Mouse (Mus musculus): ENCODE measurements at regions not wholly inside any gene's neighbourhood (a gene's known extent, or its start where the extent isn't known, plus 50 kb on each side); places are given as distances from the start of the nearest gene placed in this dataset.

DNA sequence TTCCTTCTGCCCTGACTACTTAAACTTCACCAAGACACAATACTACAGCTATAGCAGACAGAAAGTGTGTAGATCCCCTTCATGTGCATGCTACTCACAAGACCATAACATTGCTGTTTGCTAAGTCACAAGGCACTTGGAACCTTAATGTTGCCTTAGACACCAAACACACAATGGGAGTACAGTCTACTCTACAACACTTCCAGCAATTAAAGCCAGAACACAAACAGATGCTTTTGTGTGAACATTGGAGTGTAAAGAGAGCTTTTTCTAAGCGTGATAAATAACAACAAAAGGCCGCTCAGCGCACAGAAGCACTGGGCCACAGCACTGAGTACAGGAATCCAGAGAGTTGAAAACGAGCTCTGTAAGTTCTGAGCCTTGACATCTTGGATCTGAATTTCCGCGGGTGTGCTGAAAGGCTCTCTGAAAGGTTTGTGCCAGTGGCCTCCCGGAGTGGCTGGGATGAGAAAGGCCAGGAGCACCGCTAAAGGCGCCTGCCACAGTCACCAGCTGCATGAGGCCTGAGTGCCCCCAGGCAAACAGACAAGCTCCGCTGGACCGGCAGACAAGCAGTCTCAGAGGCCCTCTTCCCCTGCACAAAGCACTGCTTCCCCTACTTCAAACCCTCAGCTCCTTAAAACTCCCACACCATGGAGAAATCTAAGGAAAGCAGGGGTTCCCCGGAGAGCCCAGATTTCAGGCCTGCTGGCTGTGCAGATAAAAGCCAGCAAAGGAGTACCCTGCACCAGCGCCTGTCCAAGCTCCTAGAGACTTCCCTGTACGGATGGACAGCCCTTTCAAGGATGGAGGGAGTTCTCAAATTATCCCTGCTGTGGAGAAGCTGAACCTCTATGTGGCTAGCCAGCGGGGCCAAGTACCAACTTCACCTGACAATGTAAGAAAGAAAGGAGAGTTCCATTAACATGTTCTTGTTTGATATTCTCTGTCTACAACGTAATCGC lies 568.3 kb downstream of the 1700064H15Rik start:
- H3K36me3 ChIP-seq (ENCODE audit: control insufficient read depth, insufficient read depth, low read length) = no peaks in the 10 kb centered on the region
- H3K4me3 ChIP-seq (ENCODE audit: low read depth, low read length) = no peak overlapping the region
- ATAC-seq (ENCODE audit: insufficient number of reproducible peaks, insufficient read depth, low FRiP score, low read depth) = 0 out of 2 replicates have a peak, but pooled peaks have one; percentile 14
- no peaks in the 10 kb centered on the region for H3K27me3 ChIP-seq (ENCODE audit: control insufficient read depth, insufficient read depth, low read length)
- H3K4me1 ChIP-seq (ENCODE audit: control insufficient read depth, insufficient read depth, low read length) = no peaks in the 10 kb centered on the region
- H3K27ac ChIP-seq (ENCODE audit: low read length) = no peak overlapping the region
- H3K9me3 ChIP-seq (ENCODE audit: control insufficient read depth, low read depth, low read length) = no peaks in the 10 kb centered on the region
- H3K4me2 ChIP-seq (replicated peaks; ENCODE audit: low read depth, low read length) = no peak overlapping the region
- H3K9ac ChIP-seq (replicated peaks; ENCODE audit: low read depth, low read length) = no peak overlapping the region
- 45% methylated on average over 15 of the region's 17 CpGs for WGBS

GRCm38 (mm10) chr3:19061488-19062248 lies 566.8 kb downstream of the 1700064H15Rik start:
- no peaks in the 10 kb centered on the region for H3K36me3 ChIP-seq (ENCODE audit: control insufficient read depth, insufficient read depth, low read length)
- H3K9ac ChIP-seq (replicated peaks; ENCODE audit: low read depth, low read length) = no peak overlapping the region
- no peak overlapping the region for H3K27ac ChIP-seq (ENCODE audit: low read length)
- ATAC-seq (ENCODE audit: insufficient number of reproducible peaks, insufficient read depth, low FRiP score, low read depth) = peak; percentile 28; the same call in 1 of the 2 replicates
- H3K4me3 ChIP-seq (ENCODE audit: low read depth, low read length) = no peak overlapping the region
- WGBS = 52% methylated on average over 11 of the region's 14 CpGs
- H3K9me3 ChIP-seq (ENCODE audit: control insufficient read depth, low read depth, low read length) = no peaks in the 10 kb centered on the region
- H3K4me1 ChIP-seq (ENCODE audit: control insufficient read depth, insufficient read depth, low read length) = no peaks in the 10 kb centered on the region
- no peaks in the 10 kb centered on the region for H3K27me3 ChIP-seq (ENCODE audit: control insufficient read depth, insufficient read depth, low read length)
- no peak overlapping the region for H3K4me2 ChIP-seq (replicated peaks; ENCODE audit: low read depth, low read length)

- H3K27me3 ChIP-seq (ENCODE audit: control insufficient read depth, insufficient read depth, low read length) = no peaks in the 10 kb centered on the region
- no peak overlapping the region for H3K27ac ChIP-seq (ENCODE audit: low read length)
- no peak overlapping the region for H3K9ac ChIP-seq (replicated peaks; ENCODE audit: low read depth, low read length)
- no peaks in the 10 kb centered on the region for H3K4me1 ChIP-seq (ENCODE audit: control insufficient read depth, insufficient read depth, low read length)
- no peak overlapping the region for H3K4me2 ChIP-seq (replicated peaks; ENCODE audit: low read depth, low read length)
- H3K9me3 ChIP-seq (ENCODE audit: control insufficient read depth, low read depth, low read length) = no peaks in the 10 kb centered on the region
- WGBS = 40% methylated on average over 6 of the region's 6 CpGs
- ATAC-seq (ENCODE audit: insufficient number of reproducible peaks, insufficient read depth, low FRiP score, low read depth) = no peak; the same call in 1 of the 2 replicates
- H3K4me3 ChIP-seq (ENCODE audit: low read depth, low read length) = no peak overlapping the region
- no peaks in the 10 kb centered on the region for H3K36me3 ChIP-seq (ENCODE audit: control insufficient read depth, insufficient read depth, low read length)
Observed at GRCm38 (mm10) chr3:19062249-19062859, 566.1 kb downstream of the 1700064H15Rik start.

- H3K4me2 ChIP-seq (replicated peaks; ENCODE audit: low read depth, low read length) = no peak overlapping the region
- no peaks in the 10 kb centered on the region for H3K9me3 ChIP-seq (ENCODE audit: control insufficient read depth, low read depth, low read length)
- H3K4me1 ChIP-seq (ENCODE audit: control insufficient read depth, insufficient read depth, low read length) = no peaks in the 10 kb centered on the region
- H3K27me3 ChIP-seq (ENCODE audit: control insufficient read depth, insufficient read depth, low read length) = no peaks in the 10 kb centered on the region
- no peak for ATAC-seq (ENCODE audit: insufficient number of reproducible peaks, insufficient read depth, low FRiP score, low read depth)
- no peak overlapping the region for H3K9ac ChIP-seq (replicated peaks; ENCODE audit: low read depth, low read length)
- H3K27ac ChIP-seq (ENCODE audit: low read length) = no peak overlapping the region
- 63% methylated on average over 3 of the region's 3 CpGs for WGBS
- no peaks in the 10 kb centered on the region for H3K36me3 ChIP-seq (ENCODE audit: control insufficient read depth, insufficient read depth, low read length)
- H3K4me3 ChIP-seq (ENCODE audit: low read depth, low read length) = no peak overlapping the region
Observed at GRCm38 (mm10) chr3:19067141-19067757, 561.2 kb downstream of the 1700064H15Rik start.

Measured in stomach, embryonic 14.5 days (tissue).